Mouse (Mus musculus): ENCODE measurements around the gene Ccl27a.

The Ccl27a gene

GRCm38 (mm10) chr4:41755338-41756305 lies 18.4 kb downstream of the Ccl27a start, which contains the start of gene Sigmar1:
Gene Sigmar1, minus strand, starts transcription at chr4:41756157.
- peak; percentile 88 for DNase-seq (ENCODE audit: low spot score)

- no peak for DNase-seq (ENCODE audit: low spot score)
Measured at GRCm38 (mm10) chr4:41754797-41755337, 19.2 kb downstream of the Ccl27a start, which contains the start of gene Galt. Gene Galt, plus strand, starts transcription at chr4:41755228.

DNA sequence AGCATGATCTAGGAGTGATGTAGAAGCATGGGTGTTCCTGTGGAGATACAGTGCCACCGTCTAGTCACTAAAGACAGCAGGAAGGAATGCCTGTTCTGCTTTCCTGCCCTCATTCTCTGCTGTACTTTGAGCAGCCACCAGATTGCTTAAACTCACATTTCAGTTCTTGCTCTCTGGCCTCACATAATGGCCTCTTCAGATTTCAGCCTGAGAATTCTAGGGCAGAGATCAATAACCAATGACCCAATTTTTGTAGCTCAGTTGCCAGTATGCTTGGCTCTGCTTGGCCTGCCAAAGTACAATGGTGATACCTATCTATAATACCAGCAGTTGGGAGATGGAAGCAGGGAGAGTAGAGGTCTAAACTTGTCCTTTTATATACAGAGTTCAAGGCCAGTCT lies 29.0 kb downstream of the Ccl27a start:
- no peak for DNase-seq (ENCODE audit: low spot score)

GRCm38 (mm10) chr4:41744131-41744530 lies 29.9 kb downstream of the Ccl27a start:
- no peak for DNase-seq (ENCODE audit: low spot score)

DNA sequence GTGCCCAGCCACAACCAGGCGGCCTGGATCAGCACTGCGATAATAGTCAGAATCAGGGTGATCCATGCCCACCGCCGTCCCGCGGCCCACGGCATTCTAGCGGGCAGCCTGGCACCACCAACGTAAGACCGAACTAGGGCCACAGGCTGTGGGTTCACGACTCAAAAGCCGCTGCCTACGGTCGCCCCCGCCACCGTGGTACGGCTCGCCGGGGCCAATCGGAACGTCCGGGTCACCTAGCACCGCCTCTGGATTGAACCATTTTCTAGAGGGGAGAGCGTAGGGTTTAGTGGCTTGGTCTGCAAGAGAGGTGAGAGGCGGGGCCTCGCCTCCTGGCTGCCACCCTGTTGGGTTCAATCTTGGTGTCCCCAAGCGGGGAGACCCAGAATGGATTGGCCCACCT lies 32.9 kb downstream of the Ccl27a start:
- DNase-seq (ENCODE audit: low spot score) = peak; percentile 98

DNA sequence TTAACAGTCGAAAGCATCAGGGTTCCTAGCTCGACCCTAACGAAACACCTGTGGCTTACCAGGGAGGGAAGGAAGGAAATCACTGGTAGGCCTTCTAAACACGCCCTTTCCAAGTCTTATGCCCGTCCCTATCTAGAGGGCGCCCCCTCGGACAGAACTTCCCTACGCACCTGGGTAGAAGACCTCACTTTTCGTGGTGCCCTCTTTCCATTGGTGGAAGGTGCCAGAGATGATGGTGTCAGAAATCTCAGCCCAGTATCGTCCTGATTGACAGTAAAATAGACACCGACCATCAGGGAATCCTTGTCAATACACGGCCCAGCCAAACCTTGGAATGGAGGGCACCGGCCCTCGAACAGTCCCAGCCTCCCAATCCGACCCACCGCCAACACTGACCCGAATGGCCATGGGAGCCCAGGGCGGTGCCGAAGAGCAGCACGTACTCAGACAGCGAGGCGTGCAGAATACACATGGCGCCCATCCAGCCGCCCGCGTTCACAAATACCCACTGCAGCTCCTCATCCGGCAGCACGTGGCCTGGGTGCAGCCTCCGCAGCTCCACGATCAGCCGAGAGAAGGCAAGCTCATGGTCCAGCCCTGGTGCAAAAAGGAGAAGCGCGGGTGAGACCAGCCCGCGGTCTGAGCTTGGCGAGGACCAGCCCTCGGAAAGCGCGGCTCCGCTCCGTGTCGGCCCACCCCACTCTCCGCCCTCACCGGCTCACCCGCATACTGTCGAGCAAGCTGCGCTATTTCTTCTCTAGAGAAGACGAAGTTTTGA lies 33.5 kb downstream of the Ccl27a start:
- peak; percentile 39 for DNase-seq (ENCODE audit: low spot score)

- no peak for DNase-seq (ENCODE audit: low spot score)
Measured at GRCm38 (mm10) chr4:41739260-41739659, 34.8 kb downstream of the Ccl27a start.

DNA sequence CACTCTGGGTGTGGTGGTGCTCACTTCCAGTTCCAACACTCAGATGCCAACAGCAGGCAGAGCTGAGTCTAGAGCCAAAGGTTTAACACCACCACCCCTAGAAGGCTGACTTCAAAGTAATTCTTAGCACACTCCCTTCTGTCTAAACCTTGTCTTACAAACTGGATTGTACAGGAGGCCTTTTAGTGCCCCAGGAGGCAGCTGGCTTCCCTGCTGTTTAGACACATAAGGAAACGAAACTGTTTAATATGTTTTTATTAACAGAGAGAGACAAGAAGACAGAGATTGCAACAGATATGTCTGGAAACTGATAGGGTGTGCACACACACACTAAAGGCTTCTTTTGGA lies 35.8 kb downstream of the Ccl27a start:
- DNase-seq (ENCODE audit: low spot score) = no peak

- DNase-seq (ENCODE audit: low spot score) = peak; percentile 86
Measured at GRCm38 (mm10) chr4:41737602-41738255, 36.3 kb downstream of the Ccl27a start.

DNA sequence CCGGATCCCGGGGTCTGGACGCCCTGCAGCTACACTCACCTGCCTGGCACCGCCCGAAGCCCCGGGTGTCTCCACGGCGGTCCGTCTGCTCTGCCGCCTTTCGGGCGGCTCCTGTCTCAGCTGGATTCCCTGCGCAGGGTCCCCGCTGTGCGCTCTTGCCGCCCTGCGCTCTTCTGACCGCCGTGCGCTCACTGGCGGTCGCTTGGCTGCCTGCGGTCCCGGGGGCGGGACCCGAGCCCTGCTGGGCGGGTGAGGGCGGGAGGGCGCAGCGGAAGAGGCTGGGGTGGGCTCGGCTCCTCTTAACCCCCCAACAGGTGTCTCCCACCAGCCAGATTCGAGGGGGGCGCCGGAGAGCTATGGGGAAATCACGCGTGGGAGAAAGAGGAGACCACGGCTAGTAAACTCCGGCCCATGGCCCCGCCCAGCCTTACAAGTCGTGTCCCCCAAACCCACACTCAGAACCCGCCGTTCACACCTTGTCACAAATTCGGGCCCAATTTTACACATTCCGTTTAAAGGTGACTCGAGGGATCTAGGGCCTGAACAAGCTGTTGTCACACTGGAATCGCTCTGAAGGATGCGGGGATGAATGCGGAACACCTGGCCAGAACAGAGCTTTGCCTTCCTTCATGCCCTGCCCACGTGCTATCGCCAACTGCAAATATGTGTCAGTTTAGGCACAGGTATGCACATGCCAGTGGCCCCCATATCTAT lies 42.8 kb downstream of the Ccl27a start, which contains the start of gene Arid3c:
Arid3c (minus strand) TSS at position 91 of the 714 bp plus-strand sequence.
- peak; percentile 49 for DNase-seq (ENCODE audit: low spot score)

DNA sequence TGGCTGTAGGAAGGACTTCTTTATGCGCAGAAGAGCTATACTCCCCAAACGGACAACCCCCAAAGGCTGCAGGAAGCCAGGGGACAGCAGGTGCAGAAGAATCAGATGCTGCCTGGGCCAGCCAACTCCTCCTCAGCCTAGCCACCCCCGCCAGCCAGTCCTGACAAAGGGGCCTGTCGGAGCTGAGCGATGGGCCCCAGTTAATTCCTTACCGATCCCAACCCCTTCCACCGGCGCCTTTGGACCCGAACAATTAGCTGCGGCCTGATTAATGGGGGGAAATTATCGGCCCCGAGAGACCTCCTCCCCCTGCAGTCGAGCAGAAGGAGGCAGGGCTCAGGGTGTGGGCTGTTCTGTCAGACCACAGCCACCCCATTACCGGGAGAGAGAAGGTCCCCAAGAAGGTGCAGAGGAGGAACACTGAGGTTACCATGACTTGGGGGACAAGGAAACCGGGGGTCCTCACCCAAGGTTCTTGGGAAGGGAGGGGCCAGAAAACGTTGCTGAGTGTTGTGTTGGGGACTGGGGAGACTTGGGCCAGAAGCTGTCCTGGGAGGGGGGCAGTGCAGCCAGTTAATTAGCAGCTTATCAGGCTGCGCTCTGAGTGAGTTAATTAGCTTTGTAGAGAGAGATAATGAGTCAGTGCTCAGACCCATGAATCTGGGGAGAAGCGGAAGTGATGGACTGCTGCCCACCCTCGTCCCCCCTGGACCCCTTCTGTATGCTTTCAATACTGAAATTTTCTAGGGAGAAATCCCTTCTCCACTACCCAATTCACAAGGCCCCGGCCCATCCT lies 47.0 kb downstream of the Ccl27a start:
- peak; percentile 47 for DNase-seq (ENCODE audit: low spot score)

DNA sequence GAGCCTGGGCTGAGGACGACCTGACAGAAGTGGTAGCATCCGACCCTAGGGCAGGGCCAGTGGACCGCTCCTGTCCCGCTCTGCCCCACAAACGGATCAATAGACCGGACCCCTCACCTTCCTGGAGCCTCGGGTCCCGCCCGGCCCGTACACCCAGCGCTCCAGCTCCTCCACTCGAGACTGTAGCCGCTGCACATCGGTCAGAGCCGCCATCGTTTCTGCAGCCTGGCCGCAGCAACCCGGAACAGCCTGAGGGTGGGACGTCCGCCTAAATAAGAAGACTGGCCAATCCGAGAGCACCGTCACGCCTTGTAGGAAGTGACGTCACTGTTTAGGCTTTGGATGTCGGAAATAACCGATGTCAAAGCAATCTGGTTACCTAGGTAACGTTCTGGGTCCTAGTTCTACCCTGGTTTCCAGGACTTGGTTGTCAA lies 51.1 kb downstream of the Ccl27a start, which contains the start of gene Dctn3:
Dctn3 (minus strand) TSS at position 253 of the 434 bp plus-strand sequence.
- DNase-seq (ENCODE audit: low spot score) = peak; percentile 99

Data from embryo, embryonic 10 days (tissue).